Mouse (Mus musculus) heart, embryonic 16.5 days (tissue): ENCODE data around the gene Gja5. TPM values are rescaled to one million over a fixed set of nuclear protein-coding genes. Genes with fewer than 3 reads are reported as not detected.

Experiments used
- ATAC-seq: fragments of 200-750 bp; cut with Nextera tagmentation; replicated peaks from 2 replicates; pipeline ENCODE4 v1.8.0; 2017; ENCODE audit warnings: moderate number of reproducible peaks; ENCODE audit not compliant: insufficient read depth, low FRiP score; ENCODE audit errors: extremely low read depth
- H3K27ac ChIP-seq: fragments of 300-500 bp; sonication (generic); 2 replicates; pipeline ENCODE4 v1.5.1; 2014; ENCODE audit warnings: mild to moderate bottlenecking, low read length, control low read depth, moderate library complexity
- H3K27me3 ChIP-seq: fragments of 300-500 bp; sonication (generic); 2 replicates; pipeline ENCODE4 v1.6.1; 2014; ENCODE audit warnings: low read length, mixed read lengths; ENCODE audit not compliant: control insufficient read depth, insufficient read depth
- H3K36me3 ChIP-seq: fragments of 300-500 bp; sonication (generic); 2 replicates; pipeline ENCODE4 v1.6.1; 2014; ENCODE audit not compliant: control insufficient read depth, insufficient read depth
- H3K4me1 ChIP-seq: fragments of 300-500 bp; sonication (generic); 2 replicates; pipeline ENCODE4 v1.6.1; 2014; ENCODE audit warnings: low read length, mixed read lengths; ENCODE audit not compliant: control insufficient read depth, insufficient read depth
- H3K4me2 ChIP-seq: fragments of 300-500 bp; sonication (generic); 2 replicates; pipeline ENCODE4 v1.6.1; 2014; ENCODE audit warnings: low read depth, mild to moderate bottlenecking, control low read depth, low read length
- H3K4me3 ChIP-seq: fragments of 300-500 bp; sonication (generic); 2 replicates; pipeline ENCODE4 v1.5.1; 2014; ENCODE audit warnings: mild to moderate bottlenecking, control low read depth, low read length
- H3K9ac ChIP-seq: fragments of 300-500 bp; sonication (generic); 2 replicates; pipeline ENCODE4 v1.6.1; 2014; ENCODE audit warnings: low read length, control low read depth
- H3K9me3 ChIP-seq: fragments of 300-500 bp; sonication (generic); replicated peaks from 2 replicates; pipeline ENCODE4 v1.6.1; 2016; ENCODE audit warnings: low read length; ENCODE audit not compliant: control insufficient read depth
- WGBS: fragments of 180-500 bp; shearing (Covaris S2); extraction: QIAGEN DNeasy Blood & Tissue Kit; methylation state at CpG from one replicate; pipeline ENCODE4 v1.1.7; 2014; 5-methylcytosine and 5-hydroxymethylcytosine counted together
- polyA plus RNA-seq: library from polyadenylated mRNA; unstranded; fragments of >200 nt; fragmentation: Nextera tagmentation; extraction: Ambion mirVana; gene quantifications from 2 replicates; pipeline ENCODE4 v1.2.1, GENCODE M21; 2015

The Gja5 gene
- polyA plus RNA-seq, 1 experiment from 2014 or later, result 99.3 TPM

DNA sequence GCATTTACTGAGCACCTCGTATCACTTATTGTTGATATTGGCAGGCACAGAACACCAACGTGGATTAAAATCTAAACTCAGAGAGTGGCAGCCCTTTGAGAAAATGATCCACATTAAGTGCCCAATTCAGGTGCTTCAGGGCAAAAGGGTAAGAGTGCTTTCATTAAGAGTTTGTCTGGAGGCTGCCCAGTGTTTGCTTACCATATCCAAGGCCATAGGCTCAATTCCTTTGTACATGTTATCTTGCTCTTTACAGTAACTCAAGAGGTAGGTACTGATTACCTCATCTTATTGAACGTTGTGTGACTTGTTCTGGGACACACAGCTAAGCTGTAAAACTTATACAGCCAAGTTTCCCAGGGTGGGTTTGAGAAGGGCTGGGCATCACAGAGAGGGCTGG lies 77.3 kb downstream of the Gja5 start:
- H3K9me3 ChIP-seq, result no peaks in the 10 kb centered on the region
- no peaks in the 10 kb centered on the region for H3K36me3 ChIP-seq
- no peak for ATAC-seq
- H3K27ac ChIP-seq, result no peak overlapping the region
- no peaks in the 10 kb centered on the region for H3K27me3 ChIP-seq
- no peaks in the 10 kb centered on the region; the same call in 1 of the 2 replicates for H3K4me1 ChIP-seq
- WGBS, result 49% methylated on average over 3 of the region's 3 CpGs
- H3K4me2 ChIP-seq, result no peak overlapping the region
- no peak overlapping the region for H3K9ac ChIP-seq
- H3K4me3 ChIP-seq, result no peak overlapping the region

- Histone ChIP-seq H3K9me3 (no peaks in the 10 kb centered on the region), H3K4me2 (no peak overlapping the region)
- 72% methylated on average over 2 of the region's 2 CpGs for WGBS
These were observed 78.2 kb downstream of the Gja5 start for GRCm38 (mm10) chr3:96982666-96983065.

GRCm38 (mm10) chr3:96992526-96992925 lies 88.0 kb downstream of the Gja5 start:
- no peaks in the 10 kb centered on the region for H3K27me3 ChIP-seq
- no peak overlapping the region for H3K4me3 ChIP-seq
- 54% methylated on average over 3 of the region's 3 CpGs for WGBS
- no peak for ATAC-seq
- no peaks in the 10 kb centered on the region for H3K36me3 ChIP-seq
- H3K4me1 ChIP-seq, result no peaks in the 10 kb centered on the region
- no peak overlapping the region for H3K27ac ChIP-seq
- H3K9me3 ChIP-seq, result no peaks in the 10 kb centered on the region
- H3K4me2 ChIP-seq, result no peak overlapping the region
- H3K9ac ChIP-seq, result no peak overlapping the region

More at GRCm38 (mm10) chr3:96982666-96983065, 78.2 kb downstream of the Gja5 start:
- no peak overlapping the region for H3K9ac ChIP-seq
- no peak overlapping the region for H3K27ac ChIP-seq
- H3K27me3 ChIP-seq, result no peaks in the 10 kb centered on the region
- no peaks in the 10 kb centered on the region for H3K36me3 ChIP-seq
- ATAC-seq, result no peak
- H3K4me3 ChIP-seq, result no peak overlapping the region
- no peaks in the 10 kb centered on the region; the same call in 1 of the 2 replicates for H3K4me1 ChIP-seq

- Histone ChIP-seq H3K4me1 (no peaks in the 10 kb centered on the region), H3K36me3 (no peaks in the 10 kb centered on the region), H3K4me3 (no peak overlapping the region), H3K27me3 (no peaks in the 10 kb centered on the region), H3K9me3 (no peaks in the 10 kb centered on the region), H3K4me2 (no peak overlapping the region), H3K9ac (no peak overlapping the region), H3K27ac (no peak overlapping the region)
- WGBS, result 46% methylated on average over 6 of the region's 6 CpGs
- no peak for ATAC-seq
These were observed 93.3 kb downstream of the Gja5 start for GRCm38 (mm10) chr3:96997770-96998169.

- no peaks in the 10 kb centered on the region for H3K27me3 ChIP-seq
- no peak overlapping the region for H3K9ac ChIP-seq
- no peak for ATAC-seq
- H3K27ac ChIP-seq, result no peak overlapping the region
- peaks cover 4% of the 10 kb centered on the region; the same call in 1 of the 2 replicates for H3K4me1 ChIP-seq
- no peaks in the 10 kb centered on the region for H3K36me3 ChIP-seq
- no peaks in the 10 kb centered on the region; the same call in 1 of the 2 replicates for H3K9me3 ChIP-seq
- H3K4me3 ChIP-seq, result no peak overlapping the region
- H3K4me2 ChIP-seq, result no peak overlapping the region
- WGBS, result 90% methylated on average over 10 of the region's 10 CpGs
These were observed 98.6 kb downstream of the Gja5 start for GRCm38 (mm10) chr3:97003111-97003510.

- Histone ChIP-seq H3K27me3 (no peaks in the 10 kb centered on the region), H3K4me3 (no peak overlapping the region), H3K27ac (no peak overlapping the region), H3K36me3 (no peaks in the 10 kb centered on the region), H3K9me3 (no peaks in the 10 kb centered on the region; the same call in 1 of the 2 replicates), H3K4me2 (no peak overlapping the region), H3K4me1 (peaks cover 4% of the 10 kb centered on the region; the same call in 1 of the 2 replicates), H3K9ac (no peak overlapping the region)
- WGBS, result 73% methylated on average over 4 of the region's 4 CpGs
- no peak for ATAC-seq
These were observed 100.0 kb downstream of the Gja5 start for GRCm38 (mm10) chr3:97004509-97004908.

DNA sequence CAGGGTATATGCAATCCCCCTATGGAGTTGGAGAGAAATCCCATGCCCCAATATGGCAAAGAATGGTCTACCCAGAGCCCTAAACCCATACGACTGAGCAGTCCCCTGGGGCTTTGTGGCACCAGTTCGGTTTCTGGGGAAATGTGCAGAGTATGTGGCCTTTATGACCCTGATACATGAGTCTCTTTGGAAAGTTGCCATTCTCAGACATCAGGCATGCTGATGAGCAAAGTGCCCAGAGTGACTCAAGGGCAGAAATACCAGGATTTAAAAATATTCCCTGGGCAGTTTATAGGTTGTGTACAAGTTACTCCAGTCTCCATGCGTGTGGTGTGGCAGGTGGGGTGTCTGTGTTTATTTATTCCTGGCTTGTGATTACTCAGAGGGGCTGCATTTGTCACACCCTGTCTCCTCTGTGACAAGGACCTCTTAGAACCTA lies 102.5 kb downstream of the Gja5 start:
- H3K36me3 ChIP-seq, result no peaks in the 10 kb centered on the region
- no peak overlapping the region for H3K27ac ChIP-seq
- no peak overlapping the region for H3K4me2 ChIP-seq
- peaks cover 4% of the 10 kb centered on the region; the same call in 1 of the 2 replicates for H3K4me1 ChIP-seq
- 38% methylated on average over 3 of the region's 3 CpGs for WGBS
- no peak overlapping the region for H3K4me3 ChIP-seq
- no peak overlapping the region for H3K9ac ChIP-seq
- H3K9me3 ChIP-seq, result no peaks in the 10 kb centered on the region; the same call in 1 of the 2 replicates
- H3K27me3 ChIP-seq, result no peaks in the 10 kb centered on the region
- ATAC-seq, result no peak

GRCm38 (mm10) chr3:97025226-97025625 lies 120.7 kb downstream of the Gja5 start:
- no peak overlapping the region for H3K9ac ChIP-seq
- no peaks in the 10 kb centered on the region for H3K27me3 ChIP-seq
- no peak overlapping the region for H3K4me3 ChIP-seq
- no peaks in the 10 kb centered on the region for H3K9me3 ChIP-seq
- H3K27ac ChIP-seq, result no peak overlapping the region
- no peaks in the 10 kb centered on the region for H3K4me1 ChIP-seq
- ATAC-seq, result peak; percentile 52; the same call in 1 of the 2 replicates
- WGBS, result 51% methylated on average over 5 of the region's 5 CpGs
- no peak overlapping the region for H3K4me2 ChIP-seq
- no peaks in the 10 kb centered on the region for H3K36me3 ChIP-seq

GRCm38 (mm10) chr3:97032053-97032496 lies 127.6 kb downstream of the Gja5 start:
- Histone ChIP-seq H3K27me3 (0 out of 2 replicates have a peak, but pooled peaks cover 5% of the 10 kb centered on the region), H3K4me1 (peaks cover 13% of the 10 kb centered on the region), H3K27ac (peak overlapping the region; percentile 76), H3K9me3 (no peaks in the 10 kb centered on the region), H3K4me2 (peak overlapping the region; percentile 63), H3K9ac (peak overlapping the region; percentile 64), H3K4me3 (peak overlapping the region; percentile 40), H3K36me3 (no peaks in the 10 kb centered on the region)
- under 1% methylated on average over 10 of the region's 10 CpGs for WGBS
- ATAC-seq, result peak; percentile 54
